Mouse (Mus musculus): ENCODE measurements around the gene Nr2c2.
"Not testable (repeated sequence)": the region's sequence is repeated elsewhere in the genome, so short reads cannot be mapped to it uniquely, and the experiment has no call there.

Gene Nr2c2

GRCm38 (mm10) chr6:92091130-92091591 is at the start of gene Nr2c2:
Gene Nr2c2, plus strand, starts transcription at chr6:92091390.
- DNase-seq: peak; percentile 92

DNA sequence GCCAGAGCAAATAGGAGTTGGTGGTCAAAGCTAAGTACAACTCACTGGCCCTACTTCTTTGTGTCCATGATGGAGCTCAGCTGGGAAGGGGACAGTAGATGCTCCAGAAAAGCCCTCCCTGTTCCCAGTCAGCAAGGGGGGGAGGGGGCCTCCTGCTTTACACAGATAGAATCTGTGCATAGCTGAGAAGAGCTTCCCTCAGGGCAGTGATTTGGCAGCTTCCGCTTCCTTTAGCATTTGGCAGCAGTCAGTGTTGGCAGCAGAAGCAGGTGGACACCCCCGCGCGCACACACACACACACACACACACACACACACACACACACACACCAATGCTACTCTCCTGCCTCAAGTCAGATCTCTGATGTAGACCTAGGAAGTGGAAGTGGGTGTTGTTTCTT is 49.1 kb upstream of the Nr2c2 start:
- DNase-seq: peak; percentile 74

DNA sequence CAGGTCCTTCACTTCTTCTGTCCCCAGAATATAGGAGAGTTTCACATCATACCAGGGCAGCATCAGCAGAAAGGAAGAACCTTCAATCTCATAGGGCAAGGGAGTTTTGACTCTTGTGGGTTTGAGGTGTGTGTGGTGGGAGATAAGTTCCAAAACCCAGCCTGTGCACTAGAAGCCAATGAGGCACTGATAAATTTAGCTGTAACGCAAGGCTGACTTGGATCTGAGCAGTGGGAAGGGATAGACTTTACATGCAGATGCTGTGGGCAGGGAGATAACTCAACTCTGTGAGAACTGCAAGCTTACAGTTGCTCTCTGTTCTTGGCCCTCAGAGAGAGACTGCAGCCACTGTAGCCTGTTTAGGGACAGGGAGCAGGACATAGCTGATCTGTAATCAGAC is 48.3 kb upstream of the Nr2c2 start:
- no peak for DNase-seq

DNA sequence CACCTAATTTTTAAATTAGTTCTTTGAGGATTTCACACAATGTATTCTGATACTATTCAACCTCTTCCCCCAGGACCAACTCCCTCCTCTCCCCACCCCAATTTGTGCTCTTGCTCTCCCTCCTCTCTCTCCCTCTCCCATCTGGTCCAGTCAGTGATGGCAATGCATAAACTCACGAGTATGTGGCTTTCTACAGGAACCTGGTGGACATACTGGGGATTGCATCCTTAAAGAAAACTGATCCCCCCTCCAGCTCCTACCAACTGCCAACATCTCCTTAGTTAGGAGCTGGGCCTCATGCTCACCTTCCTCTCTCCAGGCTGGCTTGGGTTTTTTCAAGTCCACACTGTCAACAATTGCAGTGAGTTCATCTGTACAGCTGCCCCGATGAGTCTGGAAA is 33.4 kb upstream of the Nr2c2 start:
- peak; percentile 5 for DNase-seq

GRCm38 (mm10) chr6:92061725-92062124 is 29.5 kb upstream of the Nr2c2 start:
- DNase-seq: no peak

GRCm38 (mm10) chr6:92063452-92063851 is 27.7 kb upstream of the Nr2c2 start:
- peak; percentile 27 for DNase-seq

DNA sequence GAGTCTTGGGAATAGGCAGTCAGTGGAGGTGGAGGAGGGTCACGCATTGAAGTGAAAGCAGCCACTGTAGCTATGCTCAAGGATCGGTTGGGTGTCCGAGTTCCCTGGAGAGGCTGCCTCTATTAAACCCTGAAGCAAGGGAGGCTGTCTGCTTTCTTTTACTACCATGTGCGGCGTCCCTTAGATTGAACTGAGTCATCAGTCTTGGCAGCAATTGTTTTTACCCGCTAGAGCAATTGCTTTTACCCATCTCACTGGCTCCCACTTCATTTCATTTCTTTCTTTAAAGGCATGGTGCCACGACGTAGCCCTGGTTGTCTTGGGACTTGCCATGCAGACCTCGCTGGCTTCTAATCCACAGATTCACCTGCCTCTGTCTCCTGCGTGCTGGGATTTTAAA is 27.1 kb upstream of the Nr2c2 start:
- DNase-seq: no peak

DNA sequence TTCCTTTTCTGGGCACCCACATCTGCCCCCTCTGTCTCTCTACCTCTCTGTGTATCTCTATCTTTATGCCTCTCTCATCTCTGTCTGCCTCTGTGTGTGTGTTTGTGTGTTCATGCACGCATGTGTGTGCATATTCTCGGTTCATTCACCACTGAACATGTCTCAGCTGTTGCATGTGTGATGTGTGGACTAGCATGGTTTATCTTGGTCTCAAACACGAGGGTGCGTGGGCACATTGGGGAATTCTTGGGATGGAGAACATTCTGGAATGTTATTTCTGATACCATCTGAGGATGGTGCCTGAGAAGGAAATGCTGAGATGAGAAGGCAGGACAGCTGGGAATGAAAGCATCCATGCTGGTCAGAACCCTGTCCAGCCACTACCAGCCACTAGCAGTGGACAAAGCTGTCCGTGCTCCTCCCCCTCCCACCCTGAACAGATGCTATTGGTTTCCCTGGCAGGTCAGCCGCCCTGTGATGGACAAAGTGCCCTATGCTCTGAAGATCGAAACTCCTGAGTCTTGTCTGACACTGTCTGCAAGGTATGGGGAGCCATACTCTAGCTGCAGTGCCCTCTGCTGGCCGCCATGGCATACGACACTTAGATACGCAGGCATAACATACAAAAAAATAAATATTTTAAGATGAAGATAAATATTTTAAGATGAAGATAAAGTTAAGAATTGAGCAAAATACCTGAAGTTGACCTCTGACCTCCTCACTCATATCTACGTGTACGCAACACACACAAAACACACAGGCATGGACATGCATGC is 25.3 kb upstream of the Nr2c2 start:
- DNase-seq: peak; percentile 79

GRCm38 (mm10) chr6:92067146-92067790 is 23.9 kb upstream of the Nr2c2 start:
- DNase-seq: peak; percentile 87

GRCm38 (mm10) chr6:92071121-92071839 is 19.9 kb upstream of the Nr2c2 start:
- DNase-seq: peak; percentile 66

- no peak for DNase-seq
Observed at GRCm38 (mm10) chr6:92080730-92081129, 10.5 kb upstream of the Nr2c2 start.

- DNase-seq: no peak
Observed at GRCm38 (mm10) chr6:92082756-92083155, 8.4 kb upstream of the Nr2c2 start.

- DNase-seq: no peak
Observed at GRCm38 (mm10) chr6:92084932-92085331, 6.3 kb upstream of the Nr2c2 start.

GRCm38 (mm10) chr6:92089141-92089540 is 2.0 kb upstream of the Nr2c2 start:
- DNase-seq: not testable (repeated sequence)

GRCm38 (mm10) chr6:92089982-92090381 is 1.2 kb upstream of the Nr2c2 start:
- no peak for DNase-seq

DNA sequence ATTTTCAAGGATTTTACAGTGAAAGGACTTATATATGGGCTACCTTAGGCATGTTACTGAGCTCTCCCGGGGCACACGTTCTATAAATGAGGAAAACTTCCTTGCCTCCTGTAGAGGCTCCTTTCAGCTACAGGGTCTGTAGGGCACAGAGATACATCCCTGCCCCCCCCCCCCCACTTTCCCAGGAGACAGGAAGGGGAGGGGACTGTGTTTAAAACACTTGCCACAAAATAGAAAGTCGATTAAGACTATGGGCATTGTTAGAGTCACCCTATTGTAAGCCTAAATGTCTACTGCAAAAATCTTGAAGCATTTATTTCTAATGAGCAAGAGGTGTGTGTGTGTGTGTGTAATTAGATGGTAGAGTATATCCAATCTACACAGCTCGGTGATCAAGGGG is 693 bp upstream of the Nr2c2 start:
- DNase-seq: no peak

GRCm38 (mm10) chr6:92091767-92092489 is 738 bp downstream of the Nr2c2 start:
- DNase-seq: peak; percentile 100

DNA sequence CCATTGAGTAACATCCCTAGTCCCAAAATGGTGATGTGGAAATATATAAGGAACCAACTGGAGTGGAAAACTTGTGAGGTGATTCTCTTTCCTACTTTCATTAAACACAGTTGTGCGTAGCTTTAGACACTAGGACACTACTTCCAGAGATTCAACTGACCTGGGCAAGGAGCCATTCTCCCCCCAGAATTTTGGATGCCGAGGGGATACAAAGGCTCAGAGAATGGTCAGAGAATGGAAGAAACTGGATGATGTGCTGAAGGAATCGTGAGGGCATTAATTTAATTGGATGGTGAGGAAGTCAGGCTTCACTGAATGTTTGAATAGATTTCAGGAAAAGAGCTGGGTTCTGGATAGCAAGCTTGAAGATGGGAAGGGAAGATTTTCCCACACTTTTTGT is 1.5 kb downstream of the Nr2c2 start:
- DNase-seq: no peak

- no peak for DNase-seq
Observed at GRCm38 (mm10) chr6:92093869-92094268, 2.7 kb downstream of the Nr2c2 start.

DNA sequence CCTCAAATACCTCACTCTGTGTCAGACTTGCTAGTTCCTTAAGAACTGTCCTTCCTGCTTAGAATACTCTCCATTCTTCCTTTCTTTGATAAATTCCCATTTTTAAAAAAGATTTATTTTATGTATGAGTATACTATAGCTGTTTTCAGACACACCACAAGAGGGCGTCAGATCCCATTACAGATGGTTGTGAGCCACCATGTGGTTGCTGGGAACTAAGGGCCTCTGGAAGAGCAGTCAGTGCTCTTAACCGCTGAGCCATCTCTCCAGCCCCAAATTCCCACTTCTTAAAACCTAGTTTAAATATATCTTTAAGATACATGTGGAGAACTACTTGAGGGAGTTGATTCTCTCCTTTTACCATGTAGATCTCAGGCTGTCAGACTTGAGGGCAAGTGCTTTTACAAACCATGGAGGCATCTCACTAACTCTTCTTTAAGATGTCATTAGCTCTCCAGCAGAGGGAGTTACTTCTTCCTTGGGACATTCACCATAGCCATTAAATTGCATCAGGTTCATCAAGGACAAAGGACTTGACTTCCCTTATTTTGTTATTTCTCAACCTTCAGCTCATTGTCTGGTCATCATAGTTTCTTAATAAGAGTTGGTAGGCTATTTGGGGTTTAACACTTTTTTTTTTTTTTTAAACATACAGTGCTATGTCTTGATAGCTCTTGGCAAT is 9.6 kb downstream of the Nr2c2 start:
- no peak for DNase-seq

- no peak for DNase-seq
Observed at GRCm38 (mm10) chr6:92124547-92124946, 33.4 kb downstream of the Nr2c2 start.

- DNase-seq: no peak
Observed at GRCm38 (mm10) chr6:92126861-92127468, 35.8 kb downstream of the Nr2c2 start.

Measured in kidney, postnatal 10 days (tissue).